Mouse (Mus musculus) C2C12 (cell line): ENCODE results near the gene Nanos2.

Experiments used
- CTCF ChIP-seq: IDR thresholded peaks from one replicate; pipeline ENCODE4 v1.5.1; 2011; ENCODE audit not compliant: control insufficient read depth, insufficient read depth, insufficient read length
- MYOD1 ChIP-seq: IDR thresholded peaks from one replicate; pipeline ENCODE4 v1.6.1; 2011; ENCODE audit warnings: low read depth; ENCODE audit not compliant: control insufficient read depth, insufficient read length
- MYOG ChIP-seq: IDR thresholded peaks from one replicate; pipeline ENCODE4 v1.6.1; 2011; ENCODE audit not compliant: control insufficient read depth, insufficient read length; ENCODE audit errors: extremely low read depth

DNA sequence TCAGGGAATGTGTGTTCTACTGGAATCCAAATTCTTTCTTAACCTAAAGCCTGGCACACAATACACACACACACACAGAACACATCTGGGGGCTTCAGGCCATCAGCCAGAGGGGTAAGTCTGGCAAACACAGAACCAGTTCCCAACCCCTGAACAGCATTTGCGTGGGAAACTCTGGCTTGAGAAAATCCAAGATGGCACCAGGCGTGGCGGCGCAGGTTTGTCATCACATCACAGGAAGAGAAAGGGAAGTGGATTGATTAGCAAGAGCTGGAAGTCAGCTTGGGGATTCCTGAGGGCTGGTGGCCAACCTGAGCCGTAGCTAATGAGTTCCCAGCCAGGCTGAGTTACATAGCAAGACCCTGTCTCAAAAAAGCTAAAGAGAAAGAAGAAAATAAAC lies 21.9 kb upstream of the Nanos2 start:
- TF ChIP-seq CTCF, result no peak
- TF ChIP-seq MYOD1, result no peak
- no peak for TF ChIP-seq MYOG
